Mouse (Mus musculus) mature B cell (primary cell): ENCODE data around the gene Klhl24.
"Not testable (repeated sequence)": the region's sequence is repeated elsewhere in the genome, so short reads cannot be mapped to it uniquely, and the experiment has no call there.

Source experiments
- in situ Hi-C: fragments of 300-500 bp; cut with MboI; formaldehyde crosslinking; loops from 2 replicates; pipeline ENCODE4 v1.14.3; 2019

Klhl24 gene

GRCm38 (mm10) chr16:20097069-20097710 lies at the start of gene Klhl24:
TSS of gene Klhl24 (plus strand) at chr16:20097542.
- in situ Hi-C loops: loop anchor here (5.0 to 25.0 kb wide), 2 partner anchors 125 to 360 kb away; no protein-coding TSS in a partner anchor

- in situ Hi-C loops: no loop called here
Measured at GRCm38 (mm10) chr16:20052655-20053054, 44.7 kb upstream of the Klhl24 start.

GRCm38 (mm10) chr16:20072770-20073169 lies 24.6 kb upstream of the Klhl24 start:
- in situ Hi-C loops: no loop called here

GRCm38 (mm10) chr16:20076675-20077074 lies 20.7 kb upstream of the Klhl24 start:
- in situ Hi-C loops: loop anchor here (25.0 kb wide), 1 partner anchor 339 kb away; no protein-coding TSS in a partner anchor

GRCm38 (mm10) chr16:20080271-20080670 lies 17.1 kb upstream of the Klhl24 start:
- in situ Hi-C loops: loop anchor here (25.0 kb wide), 1 partner anchor 343 kb away; no protein-coding TSS in a partner anchor

GRCm38 (mm10) chr16:20084623-20085022 lies 12.7 kb upstream of the Klhl24 start:
- in situ Hi-C loops: loop anchor here (25.0 kb wide), 1 partner anchor 347 kb away; no protein-coding TSS in a partner anchor

- in situ Hi-C loops: loop anchor here (25.0 kb wide), 1 partner anchor 348 kb away; no protein-coding TSS in a partner anchor
Measured at GRCm38 (mm10) chr16:20085250-20085905, 12.0 kb upstream of the Klhl24 start.

DNA sequence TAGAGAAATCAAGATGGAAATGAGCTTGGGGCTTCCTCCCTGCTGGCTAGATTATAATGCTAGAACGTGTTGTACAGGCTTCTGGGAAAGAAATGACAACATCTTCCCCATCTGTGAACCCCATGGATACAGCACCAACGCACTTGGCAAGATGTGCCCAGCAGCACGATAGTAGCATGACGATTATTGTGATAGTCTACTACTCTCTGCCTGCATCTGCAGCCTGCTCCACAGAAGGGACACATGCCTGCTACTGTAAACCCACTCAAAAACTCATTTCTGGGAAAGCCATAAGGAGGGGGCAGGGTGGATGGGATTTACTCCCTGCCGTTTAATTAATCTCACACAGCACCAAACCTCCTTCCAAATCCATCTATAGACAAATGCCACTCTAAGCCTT lies 10.4 kb upstream of the Klhl24 start:
- in situ Hi-C loops: loop anchor here (25.0 kb wide), 1 partner anchor 350 kb away; no protein-coding TSS in a partner anchor

- in situ Hi-C loops: loop anchor here (25.0 kb wide), 1 partner anchor 352 kb away; no protein-coding TSS in a partner anchor
Measured at GRCm38 (mm10) chr16:20089636-20090035, 7.7 kb upstream of the Klhl24 start.

DNA sequence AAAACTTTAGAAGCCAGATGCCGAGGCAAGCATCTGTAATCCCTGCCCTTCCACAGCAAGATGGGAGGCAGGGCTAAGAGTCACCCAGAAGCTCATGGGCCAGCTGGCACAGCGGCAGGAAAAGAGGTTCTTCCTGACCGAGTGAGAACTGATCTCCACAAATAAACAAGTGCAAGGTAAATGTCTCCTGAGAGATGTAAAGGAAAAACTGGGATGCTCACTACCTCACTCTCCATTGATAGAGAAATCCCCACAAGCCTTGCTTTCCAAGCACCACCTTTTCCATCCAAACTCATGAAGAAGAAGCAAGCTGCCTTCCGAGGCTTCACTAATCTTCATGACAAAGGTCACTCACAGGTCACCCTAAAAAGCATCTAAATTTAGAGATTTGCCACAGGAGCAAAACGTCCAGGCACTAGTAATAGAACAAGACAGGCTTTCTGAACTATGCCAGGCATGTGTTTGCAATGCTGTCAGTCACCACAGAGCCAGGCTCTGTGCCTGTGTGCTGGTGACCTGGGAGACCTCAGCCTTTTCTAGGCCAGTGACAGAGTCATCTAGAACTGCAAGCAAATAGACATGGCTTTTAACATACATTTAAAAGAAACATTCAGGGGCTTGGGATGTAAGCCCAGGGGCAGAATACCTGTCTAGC lies 6.3 kb upstream of the Klhl24 start:
- in situ Hi-C loops: loop anchor here (25.0 kb wide), 1 partner anchor 354 kb away; no protein-coding TSS in a partner anchor

- in situ Hi-C loops: loop anchor here (5.0 to 25.0 kb wide), 2 partner anchors 124 to 359 kb away; no protein-coding TSS in a partner anchor
Measured at GRCm38 (mm10) chr16:20095966-20096365, 1.4 kb upstream of the Klhl24 start.

GRCm38 (mm10) chr16:20097711-20098374 lies 501 bp downstream of the Klhl24 start:
- in situ Hi-C loops: loop anchor here (5.0 to 25.0 kb wide), 2 partner anchors 126 to 361 kb away; no protein-coding TSS in a partner anchor

DNA sequence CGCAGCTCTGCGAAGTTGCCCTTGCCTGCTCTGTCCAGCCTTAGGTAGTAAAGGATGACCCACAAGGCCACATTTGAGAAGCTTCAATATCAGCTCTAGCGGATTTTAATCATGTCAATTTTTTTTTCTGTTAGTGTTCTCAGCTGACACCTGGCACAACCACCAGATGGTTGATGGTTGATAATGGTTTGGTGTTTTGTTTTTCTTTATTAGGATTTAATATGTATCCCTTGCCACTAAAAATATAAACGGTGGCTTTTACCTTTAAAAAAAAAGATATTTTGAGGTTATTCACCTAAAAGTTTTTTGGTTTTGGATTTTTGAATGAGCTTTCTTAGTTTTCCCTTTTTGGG lies 1.0 kb downstream of the Klhl24 start:
- in situ Hi-C loops: loop anchor here (5.0 to 25.0 kb wide), 2 partner anchors 126 to 361 kb away; no protein-coding TSS in a partner anchor

DNA sequence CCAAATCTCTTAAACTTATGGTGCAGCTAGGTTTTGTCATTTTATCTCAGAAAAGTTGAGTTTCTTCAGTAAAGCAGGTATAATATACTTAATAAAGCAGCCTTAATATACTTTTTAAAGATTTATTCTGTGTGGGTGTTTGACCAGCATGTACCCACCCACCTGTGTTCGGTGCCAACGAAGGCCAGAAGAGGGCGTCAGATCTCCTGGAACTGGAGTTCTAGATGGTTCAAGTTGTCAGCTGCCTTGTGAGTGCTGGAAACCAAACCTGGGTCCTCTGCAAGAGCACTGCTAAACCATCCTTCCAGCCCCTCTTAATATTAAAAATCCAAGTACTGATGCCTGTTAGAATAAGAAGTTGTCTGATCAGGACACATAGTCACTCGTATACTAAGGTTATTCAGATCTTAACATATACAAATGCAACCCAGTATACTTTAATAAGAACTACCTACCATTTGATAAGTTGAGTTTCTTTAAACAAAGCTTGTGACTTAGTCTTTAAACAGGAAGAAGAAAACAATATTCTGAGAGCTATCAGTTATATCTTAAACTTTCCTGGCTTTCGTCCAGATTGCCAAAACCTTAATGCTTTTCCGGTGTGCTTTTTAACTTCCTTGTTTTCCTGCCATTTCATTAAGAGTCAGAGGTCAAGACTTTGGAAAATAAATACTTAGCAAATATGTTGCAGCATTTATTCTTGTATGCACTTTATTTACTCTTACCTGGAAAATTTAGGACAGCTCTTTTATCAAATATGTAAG lies 1.7 kb downstream of the Klhl24 start:
- in situ Hi-C loops: loop anchor here (5.0 to 25.0 kb wide), 2 partner anchors 127 to 362 kb away; no protein-coding TSS in a partner anchor

DNA sequence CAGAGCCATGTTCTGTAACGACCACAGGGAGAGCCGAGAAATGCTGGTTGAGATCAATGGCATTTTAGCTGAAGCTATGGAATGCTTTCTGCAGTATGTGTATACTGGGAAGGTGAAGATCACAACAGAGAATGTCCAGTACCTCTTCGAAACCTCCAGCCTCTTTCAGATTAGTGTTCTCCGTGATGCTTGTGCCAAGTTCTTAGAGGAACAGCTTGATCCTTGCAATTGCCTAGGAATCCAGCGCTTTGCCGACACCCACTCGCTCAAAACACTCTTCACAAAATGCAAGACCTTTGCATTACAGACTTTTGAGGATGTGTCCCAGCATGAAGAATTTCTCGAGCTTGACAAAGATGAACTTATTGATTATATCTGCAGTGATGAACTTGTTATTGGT lies 9.7 kb downstream of the Klhl24 start:
- in situ Hi-C loops: no loop called here

- in situ Hi-C loops: no loop called here
Measured at GRCm38 (mm10) chr16:20108961-20109360, 11.6 kb downstream of the Klhl24 start.

GRCm38 (mm10) chr16:20112649-20113048 lies 15.3 kb downstream of the Klhl24 start:
- in situ Hi-C loops: no loop called here

- in situ Hi-C loops: no loop called here
Measured at GRCm38 (mm10) chr16:20116069-20116468, 18.7 kb downstream of the Klhl24 start.

DNA sequence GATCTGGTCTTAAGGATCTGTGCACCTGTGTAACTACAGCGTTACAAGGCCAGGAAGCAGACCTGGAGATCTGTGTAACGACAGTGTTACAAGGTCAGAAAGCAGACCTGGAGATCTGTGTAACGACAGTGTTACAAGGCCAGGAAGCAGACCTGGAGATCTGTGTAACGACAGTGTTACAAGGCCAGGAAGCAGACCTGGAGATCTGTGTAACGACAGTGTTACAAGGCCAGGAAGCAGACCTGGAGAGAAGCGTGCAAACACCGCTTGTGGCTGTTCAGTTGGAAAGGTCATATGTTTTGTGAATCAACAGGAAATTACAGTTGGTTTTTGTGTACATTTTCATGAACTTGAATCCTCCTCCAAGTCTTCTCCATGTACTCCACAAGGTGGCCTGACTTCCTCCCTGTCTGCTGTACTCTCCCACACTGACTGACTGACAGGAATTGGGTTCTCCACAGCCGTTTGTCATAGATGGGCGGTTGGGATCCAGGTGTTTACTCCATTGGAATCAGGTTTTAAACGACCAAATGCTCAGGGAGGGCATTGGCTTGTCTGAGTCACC lies 29.1 kb downstream of the Klhl24 start:
- in situ Hi-C loops: not testable (repeated sequence)

DNA sequence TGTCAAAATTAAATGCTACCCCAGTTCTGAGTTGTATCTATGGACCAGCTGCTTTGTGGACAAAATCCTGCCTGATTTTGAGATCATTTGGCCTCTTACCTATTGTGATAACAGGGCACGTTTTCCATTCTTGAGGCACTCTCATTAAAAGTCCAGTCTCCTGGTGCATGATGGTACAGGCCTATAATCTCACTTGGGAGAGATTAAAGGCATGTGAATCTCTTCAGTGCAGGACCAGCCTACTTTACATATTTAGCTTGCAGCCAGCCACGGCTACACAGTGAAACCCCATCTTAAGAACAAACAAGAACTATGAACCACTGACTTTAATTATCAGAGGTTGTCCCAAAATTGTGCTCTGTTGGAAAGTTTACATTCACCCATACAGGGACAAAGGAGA lies 33.1 kb downstream of the Klhl24 start:
- in situ Hi-C loops: no loop called here
